Comparison of ENCODE assay signal across 8 mouse cellular contexts in genomic region chr19:17467556-17468211, GRCm38 (mm10).
DNase-seq lines count a peak whose midpoint lies in the region; ATAC-seq and TF ChIP-seq lines count a peak whose summit lies in the region.
"Had no signal": no experiment of that assay in that cellular context is flagged by ENCODE, and none has a peak within 500 bp of the region (broad histone marks: within the 10 kb centered on the region; RNA-seq: fewer than 3 reads in every experiment).

No protein-coding gene starts in this region.

- no peak overlapping the region for H3K4me2 ChIP-seq in liver, embryonic 11.5 days
- H3K4me2 ChIP-seq in forebrain, postnatal 0 days (ENCODE audit: low read depth): no peak overlapping the region
- no peak overlapping the region for H3K4me2 ChIP-seq in limb, embryonic 14.5 days (replicated peaks; ENCODE audit: low read depth, low read length, severe bottlenecking)

- H3K36me3 ChIP-seq in liver, adult 2 months (ENCODE audit: control insufficient read depth, insufficient read depth, low read length): peaks cover 1% of the 10 kb centered on the region; the same call in 1 of the 2 replicates
- H3K36me3 ChIP-seq in liver, embryonic 11.5 days (ENCODE audit: control insufficient read depth, insufficient read depth, low read length): no peaks in the 10 kb centered on the region
- no peaks in the 10 kb centered on the region for H3K36me3 ChIP-seq in forebrain, postnatal 0 days (ENCODE audit: insufficient read depth)
- H3K36me3 ChIP-seq in limb, embryonic 14.5 days (ENCODE audit: control insufficient read depth, insufficient read depth, low read length): no peaks in the 10 kb centered on the region

- DNase-seq in liver, adult 2 months (ENCODE audit: extremely low read depth, low read depth, low spot score): peak; percentile 32
- DNase-seq in liver, embryonic 11.5 days (ENCODE audit: low spot score): no peak
- DNase-seq in brain, embryonic 18.5 days (ENCODE audit: low read depth, low spot score): peak; percentile 43
- DNase-seq in forebrain, postnatal 0 days: peak; percentile 76
- DNase-seq in limb, embryonic 14.5 days (ENCODE audit: low spot score): peak; percentile 28
- DNase-seq in telencephalon, adult 2 months (ENCODE audit: low read depth, low spot score): peak; percentile 24
- no peak for DNase-seq in ovary, postnatal 10 days (ENCODE audit: low spot score)

- WGBS in liver, adult 2 months: 56% methylated on average over 6 of the region's 6 CpGs
- 60% methylated on average over 6 of the region's 6 CpGs for WGBS in liver, embryonic 11.5 days
- WGBS in forebrain, postnatal 0 days: 45% methylated on average over 6 of the region's 6 CpGs
- 45% methylated on average over 6 of the region's 6 CpGs for WGBS in limb, embryonic 14.5 days

- no peaks in the 10 kb centered on the region for H3K9me3 ChIP-seq in liver, embryonic 11.5 days (ENCODE audit: control insufficient read depth, low read length)
- no peaks in the 10 kb centered on the region for H3K9me3 ChIP-seq in forebrain, postnatal 0 days (ENCODE audit: low read length)
- H3K9me3 ChIP-seq in limb, embryonic 14.5 days (ENCODE audit: control insufficient read depth, low read length): no peaks in the 10 kb centered on the region

- no peaks in the 10 kb centered on the region for H3K4me1 ChIP-seq in liver, adult 2 months (ENCODE audit: control insufficient read depth, insufficient read depth, low read length)
- H3K4me1 ChIP-seq in liver, embryonic 11.5 days (replicated peaks; ENCODE audit: control insufficient read depth, insufficient read depth, low read length): no peaks in the 10 kb centered on the region
- no peaks in the 10 kb centered on the region for H3K4me1 ChIP-seq in forebrain, postnatal 0 days (ENCODE audit: insufficient read depth)
- H3K4me1 ChIP-seq in limb, embryonic 14.5 days (ENCODE audit: control insufficient read depth, insufficient read depth, low read length): peaks cover 6% of the 10 kb centered on the region; the same call in 1 of the 2 replicates

- H3K27ac ChIP-seq in liver, adult 2 months (replicated peaks; ENCODE audit: insufficient read depth, low read depth, low read length): no peak overlapping the region
- H3K27ac ChIP-seq in liver, embryonic 11.5 days (ENCODE audit: low read depth, low read length): no peak overlapping the region
- H3K27ac ChIP-seq in forebrain, postnatal 0 days (ENCODE audit: low read depth, low read length): no peak overlapping the region
- H3K27ac ChIP-seq in limb, embryonic 14.5 days (replicated peaks; ENCODE audit: low read depth, low read length): no peak overlapping the region

- no peak for TF ChIP-seq POLR2A in liver, adult 2 months (IDR thresholded peaks at IDR 0.05; ENCODE audit: extremely low read depth, insufficient read depth, low read length)
- no peak for TF ChIP-seq POLR2A in limb, embryonic 14.5 days (IDR thresholded peaks at IDR 0.05; ENCODE audit: borderline replicate concordance, extremely low read depth, insufficient read depth, insufficient read length)

- ATAC-seq in liver, embryonic 11.5 days (replicated peaks; ENCODE audit: low FRiP score): no peak
- peak; percentile 93 for ATAC-seq in forebrain, postnatal 0 days
- ATAC-seq in limb, embryonic 14.5 days (ENCODE audit: low FRiP score, low read depth): 0 out of 2 replicates have a peak, but pooled peaks have one; percentile 50

- H3K27me3 ChIP-seq in liver, adult 2 months (ENCODE audit: control insufficient read depth, insufficient read depth, low read length): no peaks in the 10 kb centered on the region
- no peaks in the 10 kb centered on the region for H3K27me3 ChIP-seq in liver, embryonic 11.5 days (replicated peaks; ENCODE audit: control insufficient read depth, insufficient read depth, low read length)
- H3K27me3 ChIP-seq in forebrain, postnatal 0 days (ENCODE audit: insufficient read depth, low read length): no peaks in the 10 kb centered on the region
- peaks cover 3% of the 10 kb centered on the region; the same call in 1 of the 2 replicates for H3K27me3 ChIP-seq in limb, embryonic 14.5 days (ENCODE audit: control insufficient read depth, insufficient read depth, low read length)

- H3K9ac ChIP-seq in liver, adult 2 months (ENCODE audit: low read depth, low read length): no peak overlapping the region
- no peak overlapping the region for H3K9ac ChIP-seq in liver, embryonic 11.5 days (ENCODE audit: low read depth, low read length)
- no peak overlapping the region for H3K9ac ChIP-seq in forebrain, postnatal 0 days
- no peak overlapping the region for H3K9ac ChIP-seq in limb, embryonic 14.5 days (ENCODE audit: low read depth, low read length, severe bottlenecking)

- no peak overlapping the region for H3K4me3 ChIP-seq in liver, adult 2 months (ENCODE audit: insufficient read depth, low read depth, low read length)
- no peak overlapping the region for H3K4me3 ChIP-seq in liver, embryonic 11.5 days (ENCODE audit: low read depth, low read length)
- no peak overlapping the region for H3K4me3 ChIP-seq in forebrain, postnatal 0 days (ENCODE audit: low read depth, low read length)
- no peak overlapping the region for H3K4me3 ChIP-seq in limb, embryonic 14.5 days (replicated peaks; ENCODE audit: low read length)
- H3K4me3 ChIP-seq: myocyte had no signal

- TF ChIP-seq CTCF in liver, adult 2 months (IDR thresholded peaks at IDR 0.05; ENCODE audit: low read depth, low read length): peak; percentile 33; the same call in 1 of the 2 replicates
- TF ChIP-seq CTCF in forebrain, postnatal 0 days (IDR thresholded peaks at IDR 0.05; ENCODE audit: low read depth): peak; percentile 81

- H3K79me2 ChIP-seq in liver, adult 2 months (ENCODE audit: control insufficient read depth, insufficient read depth, low read length): no peaks in the 10 kb centered on the region

Comparison
In these comparisons a context has a peak if more than half of its experiments do, and no peak if none do; other contexts are left out.
1. DNase-seq: peak in liver, adult 2 months (single experiment), brain, embryonic 18.5 days (single experiment), forebrain, postnatal 0 days (single experiment), limb, embryonic 14.5 days (single experiment) and telencephalon, adult 2 months (single experiment); none in liver, embryonic 11.5 days (single experiment) and ovary, postnatal 10 days (single experiment).